Mouse (Mus musculus) 3134 (cell line): Measurements from ENCODE around the gene Scfd2.

ENCODE experiments used
- DNase-seq: peaks from one replicate; pipeline ENCODE4 v3.0.0-alpha.2; 2011; ENCODE audit warnings: low spot score; ENCODE audit not compliant: insufficient read length; ENCODE audit errors: extremely low read depth

Gene Scfd2

DNA sequence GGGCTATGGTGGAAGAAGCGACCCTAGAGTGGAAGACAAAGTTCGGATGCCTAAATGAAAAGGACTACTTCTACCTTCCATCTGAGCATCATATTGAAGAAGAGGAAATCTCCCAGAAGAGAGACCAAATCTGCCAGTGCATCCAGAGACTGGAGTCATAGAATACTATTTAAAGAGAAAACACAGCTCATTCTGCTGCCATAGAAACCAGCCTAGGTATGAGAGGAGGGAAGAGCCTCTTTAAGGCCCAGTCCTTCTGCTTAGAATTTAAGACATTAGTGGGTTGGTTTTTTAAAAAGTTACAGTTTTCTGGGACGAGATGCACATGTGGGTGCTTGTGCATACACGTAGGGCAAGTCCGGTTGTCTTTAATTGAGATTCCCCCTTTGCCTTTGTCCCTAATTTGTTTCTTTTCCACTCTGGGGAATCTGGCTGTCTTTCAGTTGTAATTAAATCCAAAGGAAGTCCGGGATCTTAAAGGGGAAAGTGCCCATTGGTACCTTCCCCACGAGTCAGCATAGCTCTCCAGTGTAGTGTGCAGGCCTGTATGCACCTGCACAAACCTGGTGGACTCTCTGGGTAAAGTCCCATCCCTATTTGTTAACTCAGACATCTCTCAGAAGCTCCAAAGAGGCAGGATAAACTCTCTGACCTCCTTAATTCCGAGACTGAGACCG is 341.9 kb downstream of the Scfd2 start:
- no peak for DNase-seq

DNA sequence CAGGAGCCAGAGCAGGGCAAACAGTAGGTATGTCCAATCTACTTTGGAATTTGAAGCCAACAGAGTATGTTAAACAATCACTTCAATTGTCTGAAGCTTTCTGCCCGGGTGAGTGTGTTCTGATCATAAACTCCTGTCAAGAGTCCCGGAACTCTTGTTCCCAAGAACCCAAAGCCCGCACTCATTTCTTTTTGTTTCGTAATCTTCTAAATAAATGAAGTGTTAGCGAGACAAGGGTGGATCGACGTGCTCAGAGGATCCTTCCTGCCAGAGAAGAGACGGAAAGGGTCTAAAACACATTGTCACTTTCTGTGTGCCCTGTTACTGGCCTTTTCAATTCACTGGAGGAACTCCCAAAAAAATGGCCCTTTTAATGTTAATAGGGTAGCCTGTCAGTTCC is 342.7 kb downstream of the Scfd2 start:
- DNase-seq = no peak

DNA sequence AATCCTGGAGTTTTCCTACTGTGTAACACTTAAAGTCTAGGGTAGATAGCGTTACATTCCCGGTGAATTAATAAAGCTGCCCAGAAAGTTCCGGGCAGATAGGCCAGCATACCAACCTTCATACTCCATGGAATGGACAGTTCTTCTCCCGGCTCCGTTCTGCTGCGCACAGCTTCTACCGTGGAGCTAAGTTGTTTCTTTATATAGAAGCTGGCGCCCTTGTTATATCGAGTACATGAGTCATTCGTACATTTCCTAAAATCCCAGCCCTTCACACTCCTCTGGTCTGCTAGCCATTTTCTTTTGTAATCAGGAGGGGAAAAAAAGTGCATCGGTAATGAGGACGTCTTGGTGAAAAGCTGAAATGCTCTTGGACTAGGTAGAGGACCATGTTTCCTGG is 343.5 kb downstream of the Scfd2 start:
- DNase-seq = no peak

DNA sequence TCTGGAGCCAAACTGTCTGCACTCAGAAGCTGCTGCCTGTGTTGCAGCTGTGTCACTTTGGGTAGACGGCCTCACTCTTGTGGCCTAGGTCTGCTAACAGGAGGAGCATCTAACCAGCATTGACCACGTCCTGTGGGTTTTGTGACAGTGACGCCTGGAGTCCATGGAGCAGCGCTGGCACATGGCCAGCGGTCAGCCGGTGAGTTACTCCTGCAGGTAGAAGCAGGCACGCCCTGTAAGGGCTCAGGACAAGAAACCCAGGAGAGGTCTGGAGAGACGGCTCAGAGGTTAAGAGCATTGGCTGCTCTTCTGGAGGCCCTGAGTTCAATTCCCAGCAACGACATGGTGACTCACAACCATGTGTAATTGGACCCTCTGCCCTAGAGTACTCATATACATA is 347.0 kb downstream of the Scfd2 start:
- DNase-seq = peak; percentile 37

DNA sequence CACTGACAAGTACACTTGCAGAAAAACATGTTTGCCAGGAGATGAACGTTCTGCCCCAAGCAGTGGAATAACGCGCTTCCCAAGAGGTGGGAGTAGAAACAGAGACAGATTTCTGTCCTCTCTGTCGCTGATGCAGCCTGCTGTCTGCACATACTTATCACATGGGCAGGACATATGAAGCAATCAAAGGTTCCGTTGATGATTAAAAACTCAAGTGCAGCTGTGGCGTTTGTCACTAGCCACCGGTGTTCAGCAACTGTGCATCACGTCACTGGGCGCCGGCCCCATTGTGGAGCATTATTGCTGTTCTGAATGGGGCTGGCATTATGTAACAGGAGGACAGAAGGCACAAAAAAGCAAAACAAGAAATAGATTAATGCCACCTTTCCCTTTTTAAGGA is 348.4 kb downstream of the Scfd2 start:
- no peak for DNase-seq

DNA sequence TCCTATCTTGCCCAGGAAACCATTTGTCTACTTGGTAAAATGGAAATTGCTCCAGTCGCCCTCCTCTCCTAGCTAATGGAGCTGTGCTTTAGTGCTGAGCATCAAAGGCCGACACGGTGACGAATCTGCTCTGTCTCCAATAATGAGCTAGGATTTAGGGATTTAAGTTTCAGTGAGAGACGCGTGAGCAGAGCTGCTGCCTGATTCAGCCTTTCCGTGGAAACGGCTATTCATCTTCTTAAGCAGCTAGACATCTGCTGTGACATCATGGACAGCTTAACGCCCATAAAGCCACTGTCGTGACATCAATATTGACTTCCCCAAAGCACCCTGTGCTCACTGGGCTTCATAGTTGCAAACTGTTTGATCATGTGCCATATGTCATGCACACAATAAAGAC is 351.3 kb downstream of the Scfd2 start:
- DNase-seq = no peak

DNA sequence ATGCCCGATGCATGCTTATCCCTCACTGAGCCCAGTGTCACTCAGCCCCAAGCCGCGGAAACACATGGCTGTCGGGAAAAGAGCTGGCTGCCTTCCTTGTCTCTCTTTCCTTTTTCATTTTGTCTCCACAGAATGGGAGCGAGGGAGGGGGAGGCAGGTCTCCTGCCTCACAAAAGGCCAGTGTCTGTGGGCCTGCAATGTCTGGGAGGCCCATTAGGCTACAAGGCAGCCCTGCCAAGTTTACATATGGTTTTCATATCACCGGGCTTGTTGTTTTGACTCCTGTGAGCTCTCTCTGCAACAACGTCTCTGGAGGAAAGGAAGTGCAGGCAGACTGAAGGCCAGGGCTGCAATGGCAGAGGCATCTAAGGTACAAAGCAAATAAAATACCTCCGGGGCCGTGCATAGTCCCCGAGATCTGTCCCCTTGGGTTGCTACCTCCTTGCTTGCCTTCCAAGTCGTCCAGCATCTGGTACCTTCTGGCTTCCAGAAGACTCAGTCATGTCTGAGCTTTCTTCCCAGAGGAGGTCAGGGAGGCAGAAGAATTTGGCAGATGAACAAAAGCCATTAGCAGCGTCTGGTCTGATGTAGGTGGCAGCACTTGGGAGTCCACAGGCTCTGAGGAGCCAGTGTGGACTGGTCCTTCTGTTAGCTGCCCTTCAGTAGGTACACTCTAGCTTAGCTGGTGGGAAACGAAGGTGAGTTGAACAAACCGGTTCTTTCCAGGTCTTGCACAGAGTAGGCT is 355.9 kb downstream of the Scfd2 start:
- no peak for DNase-seq

DNA sequence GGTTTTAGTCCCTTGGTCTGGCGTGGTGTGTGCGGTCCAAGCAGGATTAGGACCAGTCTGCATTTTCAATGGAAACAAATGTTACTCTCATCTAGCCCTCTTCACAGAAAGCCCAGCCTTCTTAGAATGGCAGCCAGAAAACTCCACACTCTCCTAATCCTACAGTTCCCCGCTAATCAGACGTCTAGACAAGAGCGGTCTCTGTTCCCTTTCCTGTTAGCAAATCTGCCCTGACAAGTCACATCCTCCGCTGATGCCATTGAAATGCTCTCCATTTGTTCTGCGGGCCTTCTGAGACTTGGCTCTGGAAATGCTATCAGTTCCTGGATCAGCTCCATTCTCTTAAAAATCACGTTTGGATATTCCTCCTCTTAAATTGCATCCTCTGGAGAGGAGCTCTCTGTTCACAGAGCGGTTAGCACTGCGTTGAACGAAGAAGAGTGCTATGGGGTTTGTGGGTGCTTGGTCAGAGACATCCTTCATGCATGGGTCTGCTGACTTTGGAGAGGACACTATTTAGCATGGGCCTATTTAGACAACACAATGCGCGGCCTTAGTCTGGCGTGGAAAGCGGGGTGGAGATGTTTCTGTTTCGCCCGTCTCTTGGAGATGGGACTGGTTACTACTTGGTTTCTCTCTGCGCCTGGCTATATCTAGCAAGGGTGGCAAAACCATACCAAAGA is 358.3 kb downstream of the Scfd2 start:
- no peak for DNase-seq

DNA sequence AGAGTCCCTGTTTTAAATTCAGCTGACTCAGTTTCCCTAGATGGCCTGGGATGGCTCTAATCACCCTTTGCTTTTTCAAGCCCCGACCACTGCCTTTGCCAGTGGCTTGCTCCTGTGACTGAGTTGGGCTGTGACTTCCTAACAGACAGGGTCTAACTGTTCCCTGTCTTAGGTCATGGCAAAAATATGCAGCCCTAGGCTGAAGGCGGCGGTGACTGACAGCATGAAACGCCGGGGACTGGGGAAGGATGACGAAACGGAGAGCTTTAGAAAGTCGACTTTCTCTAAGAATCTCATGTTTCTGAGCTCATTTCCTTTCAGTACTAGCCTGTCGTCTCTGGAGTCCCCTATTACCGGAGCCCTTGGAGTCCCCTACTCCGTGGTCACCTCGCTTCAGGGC is 359.4 kb downstream of the Scfd2 start:
- peak; percentile 51 for DNase-seq

DNA sequence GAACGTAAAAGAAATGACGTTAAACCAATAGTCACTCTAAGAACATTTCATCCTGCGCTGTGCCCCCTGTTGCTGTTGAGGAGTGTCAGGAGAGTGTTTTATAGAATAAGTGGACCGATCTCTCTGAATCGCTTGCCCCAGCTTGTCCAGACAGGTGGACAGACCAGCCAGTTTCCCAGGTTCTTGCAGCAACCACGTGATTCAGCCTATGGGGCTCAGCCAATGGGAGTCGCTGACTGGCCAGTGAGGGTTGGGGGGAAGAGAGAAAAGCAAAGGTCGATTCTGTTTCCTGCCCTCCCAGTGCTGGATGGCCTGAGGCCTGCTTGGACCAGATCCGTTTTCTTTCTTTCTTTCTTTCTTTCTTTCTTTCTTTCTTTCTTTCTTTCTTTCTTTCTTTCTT is 359.8 kb downstream of the Scfd2 start:
- no peak for DNase-seq

DNA sequence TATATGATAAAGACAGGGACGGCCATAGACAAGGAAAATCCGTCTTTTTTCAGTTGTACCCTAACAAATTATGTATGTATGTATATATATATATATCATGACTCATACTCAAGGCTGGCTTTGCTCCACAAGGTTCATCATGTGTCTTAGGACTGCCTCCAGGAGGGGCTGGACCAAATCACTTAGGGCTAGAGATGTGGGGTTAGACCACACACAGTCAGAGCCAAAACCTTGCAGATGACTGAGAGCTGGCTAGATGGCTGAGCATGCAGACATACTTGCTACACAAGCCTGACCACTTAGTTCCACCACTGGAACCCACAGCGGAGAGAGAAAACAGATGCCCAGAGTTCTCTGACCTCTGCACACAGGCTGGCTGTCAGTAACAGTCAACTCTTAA is 363.5 kb downstream of the Scfd2 start:
- no peak for DNase-seq

DNA sequence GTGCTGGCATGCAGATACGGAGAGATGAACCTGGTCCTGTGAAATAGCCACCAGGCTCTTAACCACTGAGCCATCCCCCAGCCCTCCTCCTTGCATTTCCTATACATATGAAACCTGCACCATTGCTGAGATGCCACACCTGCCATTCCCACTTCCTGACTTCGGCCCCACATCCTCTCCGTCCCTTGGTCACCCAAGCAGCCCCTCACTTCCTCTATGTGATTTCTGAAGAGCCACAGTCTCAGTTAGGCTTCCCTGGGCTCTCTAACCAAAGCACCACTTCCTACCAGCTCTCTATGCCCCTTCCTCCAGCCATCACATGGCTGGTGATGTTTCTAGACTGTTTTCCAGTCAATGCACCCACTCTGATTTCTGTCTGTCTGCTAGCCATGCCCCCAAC is 364.9 kb downstream of the Scfd2 start:
- no peak for DNase-seq

DNA sequence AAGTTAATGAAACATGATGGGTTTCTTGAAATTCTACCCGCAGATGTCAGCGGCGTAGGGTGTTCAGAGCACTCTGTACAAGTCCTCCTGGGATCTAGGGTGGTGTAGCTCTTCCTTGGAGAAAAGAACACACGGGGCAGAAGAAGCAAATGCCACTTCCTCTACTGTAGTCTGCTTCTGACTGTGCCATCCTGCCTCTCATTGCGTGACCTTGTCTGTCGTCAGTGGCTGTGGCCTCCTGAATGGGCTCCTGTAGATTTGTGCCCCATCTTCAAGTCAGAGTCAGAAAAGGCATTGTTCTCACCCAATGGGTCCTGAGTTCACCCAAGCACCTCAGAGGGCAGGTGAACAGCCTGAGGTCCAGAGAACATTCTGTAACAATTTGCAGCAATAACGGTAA is 367.0 kb downstream of the Scfd2 start:
- DNase-seq = no peak

DNA sequence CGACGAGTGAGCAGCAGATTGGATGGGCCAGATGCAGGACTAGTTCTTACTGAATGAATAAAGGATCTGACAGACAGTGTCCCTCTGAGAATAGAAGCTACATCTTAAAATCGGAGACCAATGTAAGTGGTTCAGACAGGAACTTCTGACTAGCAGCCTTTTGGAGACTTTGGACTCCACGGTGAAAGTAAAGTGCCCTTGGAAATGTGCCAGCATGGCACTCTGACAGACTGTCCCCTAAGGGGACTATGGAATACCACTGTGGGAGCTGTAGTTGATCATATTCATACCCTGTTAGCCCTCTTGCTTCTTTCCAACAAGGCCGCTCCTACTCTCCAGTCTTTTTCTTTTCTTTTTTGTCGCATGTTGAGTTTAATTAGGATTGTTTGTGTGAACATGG is 368.4 kb downstream of the Scfd2 start:
- no peak for DNase-seq

DNA sequence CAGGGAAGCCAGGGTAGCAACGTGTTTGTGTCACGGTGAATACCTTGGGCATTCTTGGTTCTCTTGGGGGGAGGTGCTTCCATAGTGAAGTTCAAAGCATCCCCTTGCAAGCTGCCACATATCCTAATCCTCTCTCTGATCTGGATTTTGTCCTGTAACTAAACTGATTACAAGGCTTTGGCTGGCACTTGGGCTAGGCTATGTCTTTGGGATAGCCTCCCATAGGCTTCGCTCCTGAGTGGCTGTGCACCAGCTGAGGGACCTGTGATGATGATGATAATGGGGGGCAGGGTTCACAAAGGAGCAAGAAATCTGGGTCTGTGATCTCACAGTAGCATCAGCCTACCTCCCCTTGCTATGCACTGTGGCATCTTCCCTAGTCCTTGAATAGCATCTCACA is 369.5 kb downstream of the Scfd2 start:
- DNase-seq = no peak

DNA sequence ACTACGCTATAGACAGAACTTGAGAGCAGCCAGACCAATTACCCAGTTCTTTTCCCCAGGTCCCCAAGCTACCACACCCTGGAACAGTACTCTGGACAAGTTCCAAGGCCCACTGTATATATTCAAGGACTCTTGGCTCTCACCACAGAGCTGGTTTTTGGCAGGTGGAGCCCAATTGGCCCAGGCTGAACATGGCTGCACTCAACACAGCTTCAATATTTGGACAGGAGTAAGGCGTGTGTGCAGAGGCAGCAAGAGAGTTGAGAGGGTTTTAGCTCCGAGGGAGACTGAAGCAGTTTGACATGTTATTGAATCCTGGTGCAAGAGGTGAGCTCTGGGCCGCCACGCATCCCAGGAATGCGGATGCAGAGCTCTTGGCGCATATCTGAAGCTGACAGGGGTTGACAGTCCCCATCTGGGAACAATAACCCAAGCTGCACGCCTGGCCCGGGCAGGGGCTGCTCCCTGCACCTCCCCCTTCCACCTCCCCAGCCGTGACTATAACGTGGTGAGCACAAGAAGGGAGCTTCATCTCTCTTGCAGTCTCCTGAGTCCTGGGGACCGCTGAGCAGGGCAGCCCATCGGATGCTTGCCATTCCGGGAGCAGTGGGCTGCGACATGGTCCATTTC is 370.1 kb downstream of the Scfd2 start:
- DNase-seq = no peak

DNA sequence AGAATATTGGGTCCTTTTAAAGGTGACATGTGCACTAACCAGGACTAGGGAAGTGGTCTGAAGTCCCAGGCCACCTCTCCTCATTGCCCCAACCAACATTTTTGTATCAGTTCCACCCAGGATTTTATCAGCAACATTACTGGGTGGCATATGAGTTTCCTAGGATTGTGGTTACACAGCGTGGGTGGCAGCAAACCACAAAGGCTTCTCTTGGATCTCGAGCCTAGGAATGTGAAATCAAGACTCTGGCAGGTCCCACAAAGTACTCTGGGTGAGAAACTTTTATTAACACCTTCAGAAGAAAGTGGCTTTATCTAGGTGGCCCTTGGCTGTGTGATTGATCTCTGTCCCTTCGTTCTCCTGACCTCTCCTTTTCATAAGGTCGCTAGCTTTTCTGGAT is 371.2 kb downstream of the Scfd2 start:
- no peak for DNase-seq

DNA sequence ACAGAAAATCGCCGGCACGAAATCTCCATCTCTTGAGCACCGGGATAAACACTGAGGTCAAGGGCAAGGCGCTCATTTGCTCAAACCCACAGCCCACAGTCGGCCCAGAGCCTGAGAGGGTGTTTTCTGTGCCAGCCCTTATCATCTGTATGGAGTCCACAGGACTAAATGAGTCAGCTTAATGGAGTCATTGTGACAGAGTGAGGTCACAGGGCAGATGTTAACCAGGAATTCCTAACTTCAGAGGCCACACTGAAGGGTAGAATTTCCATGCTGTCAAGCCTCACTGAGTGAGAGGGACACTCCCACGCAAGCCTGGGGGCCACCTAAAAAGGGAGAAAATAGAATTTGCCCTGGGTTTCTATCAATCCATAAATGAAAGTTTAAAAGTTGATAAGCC is 371.7 kb downstream of the Scfd2 start:
- DNase-seq = peak; percentile 30

DNA sequence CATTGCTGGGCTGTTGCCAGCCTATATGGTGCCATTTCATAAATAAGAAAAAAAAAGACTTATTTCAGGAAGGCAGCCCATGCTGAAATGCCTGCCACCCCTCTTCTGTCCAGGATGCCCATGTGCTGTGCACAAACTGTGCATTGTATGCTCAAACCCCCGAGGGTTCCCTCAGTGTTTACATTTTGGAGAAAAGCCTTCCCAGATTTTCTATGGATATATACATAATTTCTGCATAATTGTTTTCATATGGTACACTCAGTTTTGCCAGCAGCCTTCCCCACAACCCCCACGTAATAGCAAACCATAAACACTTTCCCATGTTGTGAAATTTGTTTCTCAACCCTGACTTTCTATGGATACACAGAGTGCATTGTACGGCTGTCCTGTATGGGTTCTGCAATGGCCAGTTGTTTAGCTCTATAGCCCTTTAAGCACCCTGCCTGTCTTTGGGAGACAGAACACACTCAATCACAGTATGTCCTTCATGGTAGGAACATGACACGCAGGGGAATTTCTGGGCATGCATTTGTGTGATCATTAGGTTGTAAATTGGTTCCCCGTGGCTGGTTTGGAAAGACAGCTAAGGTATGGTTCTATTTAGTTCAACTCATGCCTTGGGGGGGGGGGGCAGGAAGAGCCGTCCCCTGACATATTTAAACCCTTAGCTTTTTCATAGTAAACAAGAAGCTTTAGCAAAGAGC is 372.5 kb downstream of the Scfd2 start:
- no peak for DNase-seq

DNA sequence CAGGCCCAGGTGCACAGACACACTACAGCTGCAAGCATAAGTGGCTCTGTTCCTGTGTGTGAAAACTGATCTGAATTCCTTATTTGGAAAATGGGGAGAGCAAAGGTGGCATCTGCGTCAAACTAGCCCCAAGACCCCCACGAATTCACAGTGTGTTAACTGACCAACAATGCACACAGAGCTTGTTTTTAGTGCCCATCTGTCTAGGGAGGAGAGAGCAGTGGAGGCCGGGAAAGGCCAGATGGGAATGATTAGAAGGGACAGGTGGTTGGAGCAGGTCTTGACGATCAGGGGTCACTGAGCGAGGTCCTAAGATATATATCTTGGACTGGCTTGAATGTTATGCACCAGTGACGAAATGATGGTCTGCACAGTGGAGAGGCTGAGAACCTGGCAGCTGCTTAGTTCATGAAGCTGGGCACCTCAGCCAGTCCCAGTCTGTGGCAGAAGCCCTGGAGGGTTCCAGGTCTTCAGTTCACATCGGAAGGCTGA is 375.7 kb downstream of the Scfd2 start:
- DNase-seq = no peak
